Mouse (Mus musculus) E14TG2a.4 (cell line): ENCODE data around the gene Col9a1.

ENCODE experiments used
- H3K27me3 ChIP-seq: 2 replicates; pipeline ENCODE4 v1.6.1; 2014; ENCODE audit warnings: low read length, control low read depth; ENCODE audit not compliant: insufficient read depth
- H3K36me3 ChIP-seq: 2 replicates; pipeline ENCODE4 v1.6.1; 2014; ENCODE audit warnings: low read length, control low read depth; ENCODE audit not compliant: insufficient read depth
- H3K4me1 ChIP-seq: replicated peaks from 2 replicates; pipeline ENCODE4 v1.6.1; 2014; ENCODE audit warnings: low read depth, low read length, control low read depth
- H3K4me3 ChIP-seq: replicated peaks from 2 replicates; pipeline ENCODE4 v1.5.1; 2014; ENCODE audit warnings: mild to moderate bottlenecking, low read length
- H3K9me3 ChIP-seq: 2 replicates; pipeline ENCODE4 v1.6.1; 2014; ENCODE audit warnings: low read length, control low read depth
- CTCF ChIP-seq: conservative IDR thresholded peaks from 2 replicates; pipeline ENCODE4 v1.5.1; 2014; ENCODE audit warnings: low read length
- NANOG ChIP-seq: IDR thresholded peaks from 2 replicates; pipeline ENCODE4 v1.6.1; 2014; ENCODE audit warnings: borderline replicate concordance, low read length, mixed read lengths
- POU5F1 ChIP-seq: IDR thresholded peaks from 2 replicates; pipeline ENCODE4 v1.6.1; 2014; ENCODE audit warnings: low read length, borderline replicate concordance

Col9a1 gene

DNA sequence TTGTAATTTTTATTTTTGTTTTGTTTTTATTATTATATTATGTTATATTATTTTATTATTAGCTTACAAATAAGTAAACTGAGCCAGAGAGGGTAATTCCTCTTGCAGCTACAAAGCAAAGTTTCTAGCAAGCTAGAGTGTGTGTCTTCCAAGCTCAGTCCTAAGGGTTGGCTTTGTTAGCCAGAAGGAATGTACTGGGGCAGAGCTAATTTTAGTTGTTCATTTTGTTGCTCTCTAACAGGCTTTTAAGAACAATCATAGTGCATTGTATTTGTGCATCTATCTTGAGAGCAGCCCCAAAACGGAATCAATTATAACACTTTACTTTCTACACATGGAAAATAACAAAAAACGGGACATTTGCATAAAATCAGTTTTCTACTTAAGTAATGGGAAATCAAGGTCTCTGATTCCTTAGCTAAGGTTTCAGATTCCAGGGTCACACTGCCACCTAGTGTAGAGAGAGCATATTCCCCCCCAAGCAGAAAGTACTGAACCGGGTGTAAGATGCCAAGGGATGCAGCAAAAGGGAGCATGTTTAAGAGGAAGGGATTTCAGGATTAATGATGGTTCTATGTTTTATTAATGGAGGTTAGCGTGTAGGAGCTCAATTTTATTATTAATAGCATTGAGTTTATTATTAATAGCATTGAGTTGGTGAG is 6.1 kb upstream of the Col9a1 start:
- TF ChIP-seq CTCF (peak; percentile 79), POU5F1 (no peak)
- Histone ChIP-seq H3K27me3 (no peaks in the 10 kb centered on the region), H3K36me3 (no peaks in the 10 kb centered on the region), H3K4me1 (no peaks in the 10 kb centered on the region), H3K9me3 (no peaks in the 10 kb centered on the region), H3K4me3 (no peak overlapping the region)

DNA sequence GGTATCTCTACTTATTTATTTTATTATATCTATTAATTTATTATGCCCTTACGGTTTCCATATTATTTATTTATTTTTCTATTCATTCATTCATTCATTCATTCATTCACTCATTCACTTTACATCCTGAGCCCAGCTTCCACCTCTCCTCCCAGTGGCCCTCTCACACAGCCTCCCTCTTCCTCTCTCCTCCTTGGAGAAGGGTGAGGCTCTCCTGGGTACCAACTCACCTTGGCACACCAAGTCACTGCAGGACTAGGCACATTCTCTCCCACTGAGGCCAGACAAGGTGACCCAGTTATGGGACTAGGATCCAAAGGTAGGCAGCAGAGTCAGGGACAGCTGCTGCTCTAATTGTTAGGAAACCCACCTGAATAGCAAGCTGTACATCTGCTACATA is 5.5 kb upstream of the Col9a1 start:
- Histone ChIP-seq H3K36me3 (no peaks in the 10 kb centered on the region), H3K4me1 (no peaks in the 10 kb centered on the region), H3K27me3 (no peaks in the 10 kb centered on the region), H3K4me3 (no peak overlapping the region), H3K9me3 (no peaks in the 10 kb centered on the region)
- TF ChIP-seq POU5F1 (no peak), CTCF (no peak), NANOG (no peak)

DNA sequence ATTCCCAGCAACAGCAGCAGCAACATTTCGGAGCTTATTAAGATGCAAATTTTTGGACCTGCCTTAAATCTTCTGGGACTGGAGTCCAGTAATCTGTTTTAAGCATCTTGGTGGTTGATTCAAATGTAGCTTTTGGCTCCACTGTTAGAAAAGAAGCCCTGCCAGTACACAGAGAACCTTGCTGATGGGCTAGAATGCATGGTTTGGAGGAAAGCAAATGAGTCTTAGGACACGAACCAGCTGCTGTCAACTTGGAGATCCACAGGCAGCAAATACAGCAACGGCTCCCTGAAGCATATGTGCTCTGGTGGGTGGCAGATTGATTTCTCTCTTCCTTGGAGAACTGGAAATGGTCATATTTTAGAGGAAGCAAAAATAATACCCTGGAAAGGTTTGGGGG is 4.8 kb upstream of the Col9a1 start:
- Histone ChIP-seq H3K27me3 (no peaks in the 10 kb centered on the region), H3K4me1 (no peaks in the 10 kb centered on the region), H3K9me3 (no peaks in the 10 kb centered on the region), H3K4me3 (no peak overlapping the region), H3K36me3 (no peaks in the 10 kb centered on the region)
- TF ChIP-seq NANOG, result no peak
- no peak for TF ChIP-seq CTCF
- no peak for TF ChIP-seq POU5F1

DNA sequence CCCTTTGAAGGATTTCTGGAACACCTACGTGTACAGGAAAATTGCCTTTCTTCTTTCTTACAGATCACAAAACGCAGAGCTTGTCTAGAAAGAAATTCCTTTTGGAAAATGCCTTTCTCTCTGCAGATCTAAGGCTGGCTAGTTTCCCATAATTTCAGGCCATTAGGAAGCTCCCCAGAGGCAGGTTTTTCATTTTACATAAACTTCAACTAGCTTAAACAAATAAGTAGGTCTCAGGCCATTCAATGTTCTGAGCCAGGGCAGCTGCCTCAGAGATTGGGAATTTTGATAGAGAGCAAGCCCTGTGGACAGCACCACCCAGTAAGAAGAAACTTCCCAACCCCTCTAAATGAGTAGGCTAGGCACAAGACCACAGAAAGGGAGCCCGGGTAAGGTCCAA is 1.6 kb upstream of the Col9a1 start:
- H3K27me3 ChIP-seq, result no peaks in the 10 kb centered on the region; the same call in 1 of the 2 replicates
- no peak overlapping the region for H3K4me3 ChIP-seq
- TF ChIP-seq CTCF, result no peak
- TF ChIP-seq NANOG, result no peak
- TF ChIP-seq POU5F1, result no peak
- H3K9me3 ChIP-seq, result no peaks in the 10 kb centered on the region
- H3K4me1 ChIP-seq, result no peaks in the 10 kb centered on the region
- no peaks in the 10 kb centered on the region for H3K36me3 ChIP-seq

DNA sequence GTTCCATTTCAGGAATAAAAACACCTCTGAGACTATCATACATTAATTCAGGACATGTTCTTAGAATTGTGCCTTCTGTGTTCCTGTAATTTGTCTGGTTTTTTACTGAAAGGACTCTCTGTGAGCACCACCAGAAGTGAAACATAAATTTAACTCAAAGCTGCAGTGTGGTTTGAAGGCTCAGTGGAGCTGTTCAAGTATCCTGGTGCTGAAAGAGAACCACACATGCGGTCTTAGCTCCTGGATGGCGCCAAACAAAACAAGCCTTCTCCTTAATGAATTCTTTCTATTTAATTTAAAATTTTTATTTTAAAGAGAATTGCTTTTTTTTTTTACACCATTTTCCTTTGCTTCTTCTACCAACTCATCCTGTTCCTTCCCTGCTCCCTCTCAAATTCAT is 2.4 kb downstream of the Col9a1 start:
- Histone ChIP-seq H3K27me3 (no peaks in the 10 kb centered on the region; the same call in 1 of the 2 replicates), H3K36me3 (no peaks in the 10 kb centered on the region), H3K4me3 (no peak overlapping the region), H3K9me3 (no peaks in the 10 kb centered on the region), H3K4me1 (no peaks in the 10 kb centered on the region)
- no peak for TF ChIP-seq POU5F1
- TF ChIP-seq NANOG, result no peak
- TF ChIP-seq CTCF, result no peak

DNA sequence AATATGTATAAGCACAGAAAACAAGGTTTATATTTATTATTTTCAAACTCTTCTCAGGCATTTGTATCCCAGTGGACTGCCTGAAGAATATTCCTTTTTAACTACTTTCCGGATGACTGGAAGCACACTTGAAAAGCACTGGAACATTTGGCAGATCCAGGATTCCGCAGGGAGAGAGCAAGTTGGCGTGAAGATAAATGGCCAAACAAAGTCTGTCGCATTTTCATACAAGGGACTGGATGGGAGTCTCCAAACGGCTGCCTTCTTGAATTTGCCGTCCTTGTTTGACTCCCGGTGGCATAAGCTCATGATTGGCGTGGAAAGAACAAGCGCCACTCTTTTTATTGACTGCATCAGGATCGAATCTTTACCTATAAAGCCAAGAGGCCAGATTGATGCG is 7.6 kb downstream of the Col9a1 start:
- no peaks in the 10 kb centered on the region for H3K9me3 ChIP-seq
- H3K27me3 ChIP-seq, result no peaks in the 10 kb centered on the region
- no peaks in the 10 kb centered on the region for H3K4me1 ChIP-seq
- no peaks in the 10 kb centered on the region for H3K36me3 ChIP-seq
- H3K4me3 ChIP-seq, result no peak overlapping the region
- TF ChIP-seq POU5F1 (no peak), CTCF (no peak), NANOG (no peak)

DNA sequence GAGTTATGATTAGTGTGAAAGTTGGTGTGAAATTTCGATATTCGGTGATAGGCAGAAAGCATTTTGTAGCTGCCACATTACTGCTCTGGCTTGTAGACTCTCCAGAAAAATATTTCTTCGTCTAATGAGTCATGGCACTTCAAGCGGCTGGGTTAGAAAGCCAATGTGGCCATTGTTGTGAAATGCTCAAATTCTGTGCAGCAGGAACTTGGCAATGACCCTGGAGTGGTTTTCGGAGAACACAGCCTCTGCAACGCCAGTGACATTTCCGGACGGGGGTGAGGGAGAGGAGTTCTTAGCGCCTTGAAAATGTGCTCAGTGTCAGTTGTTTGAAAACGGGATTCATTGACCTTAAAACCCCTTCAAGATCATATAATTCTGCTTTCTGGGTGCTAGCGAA is 9.6 kb downstream of the Col9a1 start:
- Histone ChIP-seq H3K4me3 (no peak overlapping the region), H3K36me3 (no peaks in the 10 kb centered on the region), H3K27me3 (no peaks in the 10 kb centered on the region), H3K9me3 (no peaks in the 10 kb centered on the region), H3K4me1 (no peaks in the 10 kb centered on the region)
- TF ChIP-seq NANOG, result no peak
- TF ChIP-seq POU5F1, result no peak
- TF ChIP-seq CTCF, result no peak

DNA sequence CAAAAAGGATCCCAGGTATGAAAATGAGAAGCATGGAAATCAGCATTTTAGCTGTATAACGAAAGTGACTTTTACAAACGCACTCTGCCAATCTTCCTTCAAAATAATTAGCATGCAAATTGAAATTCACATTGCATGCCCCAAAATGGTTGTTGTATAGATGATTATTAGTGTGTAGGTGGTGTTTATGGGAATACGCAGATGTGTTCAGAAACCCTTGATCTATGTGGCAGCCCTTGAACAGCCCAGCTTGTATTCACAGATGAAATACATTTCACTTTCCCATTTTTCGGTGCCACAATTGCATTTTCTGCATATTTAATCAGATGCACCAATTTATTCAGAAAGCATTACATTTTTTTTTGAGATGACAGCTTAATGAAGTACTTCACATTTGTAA is 14.3 kb downstream of the Col9a1 start:
- H3K27me3 ChIP-seq, result peaks cover 9% of the 10 kb centered on the region
- TF ChIP-seq NANOG, result no peak
- TF ChIP-seq CTCF, result no peak
- no peak for TF ChIP-seq POU5F1
- no peaks in the 10 kb centered on the region for H3K4me1 ChIP-seq
- no peaks in the 10 kb centered on the region for H3K36me3 ChIP-seq
- no peaks in the 10 kb centered on the region for H3K9me3 ChIP-seq
- no peak overlapping the region for H3K4me3 ChIP-seq

DNA sequence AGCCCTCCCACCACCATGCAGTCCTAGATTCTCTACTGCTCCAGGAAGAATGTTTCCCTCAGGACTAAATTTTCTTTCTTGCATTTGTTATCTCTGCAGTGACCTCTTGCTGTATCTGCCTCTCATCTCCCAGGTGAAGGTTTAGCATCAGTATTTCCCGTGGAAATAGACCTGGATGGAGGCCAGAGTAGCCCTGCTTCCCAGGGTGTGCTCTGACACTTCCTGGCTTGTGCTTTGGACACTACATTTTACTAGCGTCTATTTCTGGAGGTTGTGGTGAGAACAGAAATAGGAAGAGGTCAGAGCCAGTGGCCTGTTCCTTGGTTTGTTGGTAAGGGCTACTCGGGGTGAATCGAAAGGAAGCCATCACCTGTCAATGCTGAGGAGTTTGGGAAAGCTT is 16.7 kb downstream of the Col9a1 start:
- H3K4me3 ChIP-seq, result no peak overlapping the region
- no peaks in the 10 kb centered on the region for H3K4me1 ChIP-seq
- H3K27me3 ChIP-seq, result peaks cover 9% of the 10 kb centered on the region
- no peaks in the 10 kb centered on the region for H3K36me3 ChIP-seq
- peaks cover 11% of the 10 kb centered on the region for H3K9me3 ChIP-seq
- no peak for TF ChIP-seq NANOG
- no peak for TF ChIP-seq CTCF
- no peak for TF ChIP-seq POU5F1

DNA sequence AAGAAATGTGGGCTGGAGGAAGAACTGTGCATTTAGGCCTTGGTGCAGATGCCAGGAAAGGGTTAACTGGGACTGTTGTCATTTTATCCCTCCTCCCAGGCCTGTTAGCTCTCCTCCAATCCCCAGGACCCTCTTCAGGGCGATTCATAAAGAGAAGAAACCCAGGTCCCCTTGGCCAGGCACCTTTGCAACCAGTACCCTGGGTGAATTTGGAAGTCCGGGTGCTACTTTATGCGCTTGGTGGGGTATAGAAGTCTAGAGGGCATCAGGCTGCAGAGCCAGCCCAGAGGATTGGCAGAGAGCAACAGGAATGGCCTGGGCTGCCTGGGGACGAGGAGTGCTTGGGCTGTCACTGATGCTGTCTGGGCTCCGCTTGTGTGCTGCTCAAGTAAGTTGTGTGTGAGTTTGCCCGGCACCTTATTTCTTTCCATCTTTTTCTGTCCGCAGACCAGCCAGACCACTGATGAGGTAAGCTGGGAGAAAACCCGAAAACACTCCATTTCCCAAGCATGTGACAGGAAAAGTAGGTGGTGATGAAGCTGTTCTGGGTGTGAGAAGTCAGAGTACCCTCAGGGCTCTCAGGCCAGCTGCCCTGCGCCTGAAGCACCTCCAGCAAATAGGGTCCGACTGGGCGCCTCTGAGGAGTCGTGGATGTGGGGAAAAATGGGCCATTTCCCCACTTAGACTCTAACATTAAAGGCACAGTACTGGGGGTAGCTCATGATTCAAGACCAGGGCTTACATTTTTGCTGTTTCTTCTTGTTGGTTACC is 17.8 kb downstream of the Col9a1 start:
- TF ChIP-seq CTCF (no peak), POU5F1 (no peak), NANOG (no peak)
- Histone ChIP-seq H3K9me3 (peaks cover 15% of the 10 kb centered on the region), H3K4me3 (no peak overlapping the region), H3K27me3 (peaks cover 9% of the 10 kb centered on the region), H3K36me3 (no peaks in the 10 kb centered on the region), H3K4me1 (no peaks in the 10 kb centered on the region)
